Mouse (Mus musculus): ENCODE measurements at regions not wholly inside any gene's neighbourhood (a gene's known extent, or its start where the extent isn't known, plus 50 kb on each side); places are given as distances from the start of the nearest gene placed in this dataset.

DNA sequence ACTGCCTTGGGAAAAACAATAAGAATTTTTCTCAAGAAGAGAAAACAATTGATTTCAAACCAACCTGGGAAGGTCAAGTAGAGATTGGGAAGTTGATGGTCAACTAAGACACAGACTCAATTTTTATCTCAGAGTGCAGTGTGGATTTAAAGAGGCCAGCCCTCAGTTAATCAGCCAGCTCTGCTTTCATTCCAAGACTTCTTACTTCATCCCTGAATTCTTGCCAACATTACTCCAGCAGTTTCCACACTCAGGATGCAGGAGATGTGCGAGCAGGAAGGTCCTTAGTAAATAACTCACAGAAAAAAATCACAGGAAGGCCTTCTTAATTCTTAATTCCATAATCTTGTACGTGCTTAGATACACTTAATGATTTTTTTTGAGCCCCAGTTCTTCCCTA, 144.1 kb upstream of the Nrp1 start:
- TF ChIP-seq POLR2A (IDR thresholded peaks at IDR 0.05; ENCODE audit: insufficient read length, low read depth): no peak
- TF ChIP-seq CEBPB (IDR thresholded peaks at IDR 0.05; ENCODE audit: insufficient read depth, poor library complexity, severe bottlenecking): no peak
- TF ChIP-seq E2F4 (IDR thresholded peaks at IDR 0.05; ENCODE audit: insufficient read depth): no peak
- no peak for TF ChIP-seq MYOG (IDR thresholded peaks at IDR 0.05; ENCODE audit: control insufficient read depth in 1 of 3, insufficient read depth in 1 of 3, insufficient read length in 2 of 3, low read depth in 2 of 3)
- TF ChIP-seq MAX (IDR thresholded peaks at IDR 0.05; ENCODE audit: low read depth): no peak
- TF ChIP-seq SRF (IDR thresholded peaks at IDR 0.05; ENCODE audit: control insufficient read depth, insufficient read length, low read depth): no peak

All from myocyte (in vitro differentiated cells).